Mouse (Mus musculus) liver, embryonic 15.5 days (tissue): ENCODE data around the gene Hist1h2bh. TPM values are rescaled to one million over a fixed set of nuclear protein-coding genes. Genes with fewer than 3 reads are reported as not detected.

Source experiments
- ATAC-seq: fragments of 200-750 bp; cut with Nextera tagmentation; 2 replicates; pipeline ENCODE4 v1.8.0; 2017; ENCODE audit warnings: moderate number of reproducible peaks, mild to moderate bottlenecking, moderate library complexity; ENCODE audit not compliant: insufficient read depth
- H3K27ac ChIP-seq: fragments of 300-500 bp; sonication (generic); replicated peaks from 2 replicates; pipeline ENCODE4 v1.5.1; 2015; ENCODE audit warnings: mild to moderate bottlenecking, inconsistent platforms
- H3K27me3 ChIP-seq: fragments of 300-500 bp; sonication (generic); 2 replicates; pipeline ENCODE4 v1.6.1; 2015; ENCODE audit warnings: mild to moderate bottlenecking, inconsistent platforms
- H3K36me3 ChIP-seq: fragments of 300-500 bp; sonication (generic); replicated peaks from 2 replicates; pipeline ENCODE4 v1.6.1; 2015; ENCODE audit warnings: moderate library complexity, mild to moderate bottlenecking, inconsistent platforms
- H3K4me1 ChIP-seq: fragments of 300-500 bp; sonication (generic); replicated peaks from 2 replicates; pipeline ENCODE4 v1.6.1; 2015; ENCODE audit warnings: inconsistent platforms
- H3K4me2 ChIP-seq: fragments of 300-500 bp; sonication (generic); 2 replicates; pipeline ENCODE4 v1.6.1; 2015; ENCODE audit warnings: moderate library complexity, mild to moderate bottlenecking, inconsistent platforms
- H3K4me3 ChIP-seq: fragments of 300-500 bp; sonication (generic); replicated peaks from 2 replicates; pipeline ENCODE4 v1.5.1; 2015; ENCODE audit warnings: mild to moderate bottlenecking, inconsistent platforms
- H3K9ac ChIP-seq: fragments of 300-500 bp; sonication (generic); 2 replicates; pipeline ENCODE4 v1.6.1; 2015; ENCODE audit warnings: moderate library complexity, mild to moderate bottlenecking, inconsistent platforms
- H3K9me3 ChIP-seq: fragments of 300-500 bp; sonication (generic); replicated peaks from 2 replicates; pipeline ENCODE4 v1.6.1; 2016; ENCODE audit warnings: inconsistent platforms
- WGBS: fragments of 180-500 bp; shearing (Covaris S2); methylation state at CpG from one replicate; pipeline ENCODE4 v1.1.7; 2015; ENCODE audit warnings: mixed read lengths; ENCODE audit not compliant: insufficient replicate concordance; 5-methylcytosine and 5-hydroxymethylcytosine counted together
- polyA plus RNA-seq: library from polyadenylated mRNA; unstranded; fragments of >200 nt; fragmentation: Nextera tagmentation; extraction: Ambion mirVana; gene quantifications from 2 replicates; pipeline ENCODE4 v1.2.1, GENCODE M21; 2015

Gene Hist1h2bh
- polyA plus RNA-seq, 1 experiment from 2014 or later = 1.5 TPM

DNA sequence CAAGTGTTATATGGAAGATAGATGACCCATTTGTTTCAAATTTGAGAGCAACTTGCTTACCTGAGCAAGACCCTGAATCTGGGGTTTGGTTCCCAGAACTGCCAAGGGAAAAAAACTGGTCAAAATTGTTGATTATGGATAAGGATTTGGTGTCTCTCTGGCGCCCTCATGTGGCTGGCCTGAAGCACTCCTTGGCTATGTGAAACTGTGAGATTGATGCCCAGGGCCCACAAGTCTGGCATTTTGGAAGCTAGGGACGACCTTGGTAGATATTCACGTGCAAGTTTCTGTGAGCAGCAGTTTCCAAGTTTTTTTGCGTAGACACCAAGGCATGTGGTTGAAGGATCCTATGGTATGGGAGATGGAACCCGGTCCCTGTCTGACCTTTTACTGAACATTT is 18.5 kb downstream of the Hist1h2bh start:
- H3K36me3 ChIP-seq = no peaks in the 10 kb centered on the region
- H3K27me3 ChIP-seq = no peaks in the 10 kb centered on the region
- H3K4me1 ChIP-seq = peaks cover 56% of the 10 kb centered on the region
- H3K27ac ChIP-seq = no peak overlapping the region
- 0 out of 2 replicates have a peak overlapping the region, but pooled peaks have one; percentile 5 for H3K9ac ChIP-seq
- no peaks in the 10 kb centered on the region for H3K9me3 ChIP-seq
- H3K4me2 ChIP-seq = peak overlapping the region; percentile 18; the same call in 1 of the 2 replicates
- 11% methylated on average over 5 of the region's 5 CpGs for WGBS
- ATAC-seq = 0 out of 2 replicates have a peak, but pooled peaks have one; percentile 13
- no peak overlapping the region for H3K4me3 ChIP-seq

DNA sequence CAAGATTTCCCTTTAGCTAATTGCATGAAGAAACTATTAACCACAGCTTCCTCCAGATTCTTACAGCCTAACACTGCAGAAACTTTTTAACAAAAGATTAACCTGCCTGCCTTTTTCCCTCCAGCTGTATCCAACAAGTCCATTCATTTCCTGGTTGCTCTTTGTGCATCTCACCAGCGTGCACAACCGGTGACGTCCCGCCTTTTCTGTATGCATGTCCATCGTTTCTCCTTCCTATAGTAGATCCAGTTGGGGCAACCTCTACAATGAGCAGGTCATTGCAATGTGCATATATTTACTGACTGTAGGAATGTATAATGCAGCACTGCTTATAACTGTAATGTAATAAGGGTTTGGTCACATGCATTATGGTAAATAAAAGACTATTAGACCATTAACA is 19.2 kb downstream of the Hist1h2bh start:
- 31% methylated on average over 5 of the region's 5 CpGs for WGBS
- ATAC-seq = no peak
- peaks cover 56% of the 10 kb centered on the region for H3K4me1 ChIP-seq
- no peaks in the 10 kb centered on the region for H3K9me3 ChIP-seq
- H3K27ac ChIP-seq = no peak overlapping the region
- no peak overlapping the region for H3K4me3 ChIP-seq
- H3K36me3 ChIP-seq = no peaks in the 10 kb centered on the region
- no peak overlapping the region for H3K9ac ChIP-seq
- no peaks in the 10 kb centered on the region for H3K27me3 ChIP-seq
- no peak overlapping the region for H3K4me2 ChIP-seq

DNA sequence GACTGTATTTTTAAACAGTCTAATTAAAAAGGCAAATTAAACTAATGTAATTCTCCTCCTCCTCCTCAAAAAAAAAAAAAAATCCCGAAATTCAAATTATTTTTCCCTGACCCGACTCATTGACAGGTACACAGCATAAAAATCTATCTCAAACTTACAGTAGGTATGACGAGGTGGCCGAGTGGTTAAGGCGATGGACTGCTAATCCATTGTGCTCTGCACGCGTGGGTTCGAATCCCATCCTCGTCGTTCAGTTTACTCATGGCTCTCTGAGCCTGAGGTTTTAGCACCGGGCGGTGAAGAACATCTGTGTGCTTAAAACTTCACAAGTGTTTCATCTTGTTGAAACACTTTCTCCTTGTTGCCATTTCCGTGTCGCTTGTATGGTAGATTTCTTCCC is 21.5 kb downstream of the Hist1h2bh start:
- H3K4me1 ChIP-seq = peaks cover 50% of the 10 kb centered on the region
- no peak overlapping the region for H3K27ac ChIP-seq
- no peaks in the 10 kb centered on the region for H3K27me3 ChIP-seq
- no peak overlapping the region for H3K9ac ChIP-seq
- ATAC-seq = peak; percentile 32; the same call in 1 of the 2 replicates
- H3K4me2 ChIP-seq = peak overlapping the region; percentile 50
- H3K36me3 ChIP-seq = no peaks in the 10 kb centered on the region
- peak overlapping the region; percentile 13 for H3K4me3 ChIP-seq
- H3K9me3 ChIP-seq = no peaks in the 10 kb centered on the region
- WGBS = under 1% methylated on average over 14 of the region's 14 CpGs

DNA sequence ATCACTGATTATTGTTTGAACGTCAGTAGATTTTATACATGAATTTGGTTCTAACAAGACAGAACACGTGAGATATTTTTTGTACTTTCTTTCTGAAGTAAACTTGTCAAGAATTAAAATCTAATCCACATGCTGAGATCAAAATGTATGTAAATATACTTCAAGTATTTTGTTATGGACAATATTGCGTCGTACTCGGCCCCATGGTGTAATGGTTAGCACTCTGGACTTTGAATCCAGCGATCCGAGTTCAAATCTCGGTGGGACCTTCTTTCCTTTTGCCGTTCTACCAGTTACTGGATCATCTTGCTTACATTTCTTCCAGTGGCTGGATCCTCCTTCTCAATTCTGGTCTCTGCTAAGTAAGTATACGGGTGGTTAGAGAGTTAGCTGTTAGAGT is 23.8 kb downstream of the Hist1h2bh start:
- peak overlapping the region; percentile 75 for H3K27ac ChIP-seq
- peaks cover 42% of the 10 kb centered on the region for H3K4me1 ChIP-seq
- peak overlapping the region; percentile 89 for H3K4me2 ChIP-seq
- no peaks in the 10 kb centered on the region for H3K36me3 ChIP-seq
- H3K9me3 ChIP-seq = no peaks in the 10 kb centered on the region
- no peak overlapping the region for H3K9ac ChIP-seq
- peak overlapping the region; percentile 62 for H3K4me3 ChIP-seq
- H3K27me3 ChIP-seq = no peaks in the 10 kb centered on the region
- ATAC-seq = peak; percentile 45
- under 1% methylated on average over 10 of the region's 10 CpGs for WGBS

DNA sequence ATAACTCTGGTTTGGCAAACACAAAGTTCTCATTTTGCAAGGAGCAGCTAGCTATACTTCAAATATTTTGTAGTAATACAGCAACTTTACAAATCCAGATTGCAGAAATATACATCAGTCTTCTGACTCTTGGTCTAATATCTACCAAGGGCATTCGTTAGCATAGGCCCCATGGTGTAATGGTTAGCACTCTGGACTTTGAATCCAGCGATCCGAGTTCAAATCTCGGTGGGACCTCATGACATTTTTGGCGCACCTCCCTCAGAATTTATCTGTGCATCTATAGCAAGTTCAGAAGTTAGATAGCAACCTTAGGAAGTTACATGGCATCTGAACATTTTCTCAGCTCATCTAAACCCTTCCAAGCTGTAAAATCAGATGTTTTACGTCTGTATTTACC is 24.3 kb downstream of the Hist1h2bh start:
- H3K4me3 ChIP-seq = peak overlapping the region; percentile 62
- H3K4me1 ChIP-seq = peaks cover 39% of the 10 kb centered on the region
- H3K9me3 ChIP-seq = no peaks in the 10 kb centered on the region
- ATAC-seq = peak; percentile 62
- peak overlapping the region; percentile 89 for H3K4me2 ChIP-seq
- 1% methylated on average over 6 of the region's 6 CpGs for WGBS
- no peak overlapping the region for H3K9ac ChIP-seq
- no peaks in the 10 kb centered on the region for H3K27me3 ChIP-seq
- H3K36me3 ChIP-seq = no peaks in the 10 kb centered on the region
- peak overlapping the region; percentile 75 for H3K27ac ChIP-seq

DNA sequence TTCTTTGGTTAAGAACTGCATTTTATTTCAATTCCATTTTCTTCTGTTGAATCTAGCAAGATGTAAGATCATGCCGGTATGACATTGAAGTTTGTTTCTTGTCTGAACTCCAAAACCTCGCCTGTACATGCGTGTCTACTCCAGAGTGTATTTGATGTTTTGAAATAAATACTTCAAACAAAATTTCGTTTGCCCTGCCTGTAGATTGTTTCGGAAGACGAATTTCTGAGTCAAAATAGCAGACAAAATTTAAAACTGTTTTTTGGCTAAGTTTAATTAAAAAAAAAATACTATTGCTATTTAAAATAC is 24.9 kb downstream of the Hist1h2bh start:
- Histone ChIP-seq H3K27me3 (no peaks in the 10 kb centered on the region), H3K4me1 (peaks cover 38% of the 10 kb centered on the region), H3K4me2 (peak overlapping the region; percentile 89), H3K36me3 (no peaks in the 10 kb centered on the region), H3K9ac (peak overlapping the region; percentile 49), H3K9me3 (no peaks in the 10 kb centered on the region), H3K4me3 (peak overlapping the region; percentile 62), H3K27ac (peak overlapping the region; percentile 84)
- ATAC-seq = no peak
- under 1% methylated on average over 6 of the region's 6 CpGs for WGBS

DNA sequence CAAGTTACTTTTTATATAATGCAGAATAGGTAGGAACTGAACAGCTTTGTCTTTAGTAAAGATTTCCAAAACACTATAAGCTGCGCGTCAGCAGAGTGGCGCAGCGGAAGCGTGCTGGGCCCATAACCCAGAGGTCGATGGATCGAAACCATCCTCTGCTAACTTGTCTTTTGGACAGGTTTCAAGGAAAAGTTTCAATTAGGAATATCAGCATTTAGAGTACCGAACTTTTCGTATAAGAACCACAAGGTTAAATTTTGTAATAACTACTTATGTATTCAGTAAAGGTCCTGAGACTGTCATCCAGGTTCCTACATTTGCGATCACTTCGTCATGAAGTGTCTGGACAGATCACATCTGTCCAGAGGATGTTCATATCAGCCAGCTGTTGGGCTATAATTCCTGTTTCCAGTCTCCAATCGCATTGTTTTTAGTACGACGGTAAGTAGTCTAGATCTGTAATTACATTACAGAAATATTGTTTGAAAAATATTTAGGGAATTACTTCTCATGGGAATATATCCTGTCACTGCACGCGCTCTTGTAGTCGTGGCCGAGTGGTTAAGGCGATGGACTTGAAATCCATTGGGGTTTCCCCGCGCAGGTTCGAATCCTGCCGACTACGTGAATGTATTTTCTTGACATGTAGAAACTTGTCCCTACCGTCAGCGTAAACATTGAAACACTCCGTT is 25.4 kb downstream of the Hist1h2bh start:
- WGBS = under 1% methylated on average over 27 of the region's 27 CpGs
- H3K27me3 ChIP-seq = no peaks in the 10 kb centered on the region
- H3K9me3 ChIP-seq = no peaks in the 10 kb centered on the region
- H3K27ac ChIP-seq = peak overlapping the region; percentile 84
- H3K36me3 ChIP-seq = no peaks in the 10 kb centered on the region
- H3K4me3 ChIP-seq = peak overlapping the region; percentile 62
- peaks cover 38% of the 10 kb centered on the region for H3K4me1 ChIP-seq
- H3K4me2 ChIP-seq = peak overlapping the region; percentile 89
- peak; percentile 81 for ATAC-seq
- peak overlapping the region; percentile 63 for H3K9ac ChIP-seq

DNA sequence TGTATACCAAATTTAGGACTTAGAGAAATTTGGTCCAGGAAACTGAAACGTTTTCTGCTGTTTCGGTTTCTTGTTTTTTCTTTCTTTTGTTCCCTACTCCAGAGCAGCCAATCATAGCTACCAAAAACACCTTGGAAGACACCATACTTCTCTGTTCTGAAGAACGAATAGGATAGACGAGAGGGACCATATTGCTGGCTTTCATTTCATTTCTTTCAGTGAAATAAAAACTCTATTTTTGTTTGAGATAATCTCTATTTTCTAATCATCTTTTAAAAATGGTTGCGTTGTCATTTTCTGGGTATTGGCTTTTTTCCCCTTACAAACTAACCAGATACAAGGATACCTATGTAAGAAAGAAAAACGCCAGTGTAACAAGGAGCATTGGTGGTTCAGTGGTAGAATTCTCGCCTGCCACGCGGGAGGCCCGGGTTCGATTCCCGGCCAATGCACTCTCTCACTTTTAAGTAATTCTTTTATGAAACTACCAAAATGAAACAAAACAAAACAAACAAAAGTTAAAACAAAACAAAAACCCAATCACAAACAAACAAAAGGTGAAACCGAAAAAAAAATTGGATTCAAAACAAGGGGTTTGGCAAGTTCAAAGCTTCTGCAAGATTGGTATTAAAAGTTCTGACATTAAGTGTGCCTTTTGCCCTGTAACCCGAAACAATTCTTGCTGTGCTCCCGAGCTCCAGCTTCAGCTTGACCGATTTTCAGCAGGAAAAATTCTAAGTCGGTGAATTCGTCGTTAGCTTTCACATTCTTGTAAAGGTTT is 26.2 kb downstream of the Hist1h2bh start:
- under 1% methylated on average over 19 of the region's 19 CpGs for WGBS
- Histone ChIP-seq H3K36me3 (no peaks in the 10 kb centered on the region), H3K9me3 (no peaks in the 10 kb centered on the region), H3K27ac (peak overlapping the region; percentile 84), H3K27me3 (no peaks in the 10 kb centered on the region), H3K4me3 (peak overlapping the region; percentile 62), H3K4me2 (peak overlapping the region; percentile 89), H3K9ac (peak overlapping the region; percentile 63), H3K4me1 (peaks cover 37% of the 10 kb centered on the region)
- peak; percentile 48 for ATAC-seq

DNA sequence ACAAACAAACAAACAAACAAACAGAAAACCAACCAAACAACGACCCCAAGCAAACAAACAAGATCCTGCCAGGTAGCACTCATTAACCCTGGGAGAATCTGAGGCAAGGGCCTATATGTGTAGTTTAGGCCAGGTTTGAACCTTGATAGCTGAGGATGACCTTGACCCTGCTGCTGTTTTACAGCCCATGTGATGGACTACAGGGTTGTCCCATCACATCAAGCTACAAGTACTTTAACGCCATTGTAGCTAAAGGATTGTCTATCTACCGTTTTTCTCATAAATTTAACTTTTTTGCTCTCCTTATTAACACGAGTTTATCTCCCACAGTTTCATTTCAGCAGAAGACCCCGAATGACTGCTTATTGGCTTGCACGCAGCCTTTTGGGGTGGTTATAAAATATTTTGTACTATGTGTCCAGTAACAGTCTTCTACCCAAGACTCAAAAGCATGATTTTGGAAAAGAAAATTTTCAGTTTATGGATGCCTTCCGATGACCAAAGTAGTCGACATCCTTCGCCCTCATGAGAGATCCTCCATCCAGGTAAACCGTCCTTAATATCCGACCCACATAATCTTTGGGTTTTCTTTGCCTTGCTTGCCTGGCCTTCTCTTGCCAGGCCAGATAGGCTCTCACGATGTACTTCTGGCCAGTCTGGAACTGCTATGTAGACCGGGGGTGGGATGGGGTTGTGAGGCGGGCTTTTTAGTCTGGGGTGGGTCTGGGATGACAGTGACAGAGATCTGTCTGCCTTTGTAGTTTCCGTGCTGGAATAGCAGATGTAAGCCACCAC is 27.2 kb downstream of the Hist1h2bh start:
- Histone ChIP-seq H3K9ac (peak overlapping the region; percentile 24; the same call in 1 of the 2 replicates), H3K27me3 (no peaks in the 10 kb centered on the region), H3K4me3 (peak overlapping the region; percentile 62), H3K9me3 (no peaks in the 10 kb centered on the region), H3K4me1 (peaks cover 33% of the 10 kb centered on the region), H3K27ac (no peak overlapping the region), H3K36me3 (no peaks in the 10 kb centered on the region), H3K4me2 (peak overlapping the region; percentile 89)
- no peak for ATAC-seq
- 50% methylated on average over 15 of the region's 15 CpGs for WGBS

DNA sequence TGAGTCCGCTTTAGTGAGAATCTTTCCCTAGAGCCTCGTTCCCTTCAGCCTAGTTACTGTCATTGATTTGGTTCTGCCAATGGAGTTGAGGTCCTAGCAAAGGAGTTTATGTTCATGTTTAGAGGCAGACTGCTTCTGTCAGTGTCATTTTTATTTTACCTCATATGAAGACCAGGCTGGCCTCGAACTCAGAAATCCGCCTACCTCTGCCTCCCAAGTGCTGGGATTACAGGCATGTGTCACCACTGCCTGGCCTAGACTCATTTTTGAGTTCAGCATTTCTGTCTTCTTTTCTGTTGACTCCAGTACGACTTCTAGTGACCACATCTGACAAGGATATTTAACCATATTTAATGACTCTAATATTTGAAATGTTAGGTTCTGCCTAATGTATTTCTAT is 27.9 kb downstream of the Hist1h2bh start:
- H3K4me2 ChIP-seq = no peak overlapping the region
- no peak overlapping the region for H3K4me3 ChIP-seq
- no peaks in the 10 kb centered on the region for H3K9me3 ChIP-seq
- H3K4me1 ChIP-seq = peaks cover 29% of the 10 kb centered on the region
- WGBS = 60% methylated on average over 5 of the region's 5 CpGs
- no peak for ATAC-seq
- H3K9ac ChIP-seq = no peak overlapping the region
- no peak overlapping the region for H3K27ac ChIP-seq
- H3K36me3 ChIP-seq = no peaks in the 10 kb centered on the region
- H3K27me3 ChIP-seq = no peaks in the 10 kb centered on the region

DNA sequence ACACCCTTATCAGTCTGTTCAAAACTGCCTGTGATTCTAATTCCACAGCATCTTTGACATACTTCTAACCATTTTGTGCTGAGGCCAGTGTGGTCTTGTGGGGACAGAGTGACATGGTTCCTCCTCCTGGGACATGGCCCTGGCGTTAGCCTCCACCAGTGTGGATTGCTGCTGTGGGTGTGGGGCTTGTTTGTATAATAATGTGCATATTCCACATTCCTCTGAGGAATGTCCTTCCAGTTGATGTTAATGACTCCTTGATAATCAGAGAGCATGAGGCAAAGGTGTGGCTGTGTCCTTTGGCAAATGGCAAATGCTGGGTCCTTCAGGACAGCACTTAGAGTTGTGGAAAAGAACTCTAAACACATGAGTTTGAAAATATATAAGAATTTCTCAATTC is 29.7 kb downstream of the Hist1h2bh start:
- no peak overlapping the region for H3K4me2 ChIP-seq
- H3K4me1 ChIP-seq = peaks cover 22% of the 10 kb centered on the region
- H3K4me3 ChIP-seq = no peak overlapping the region
- H3K27ac ChIP-seq = no peak overlapping the region
- H3K36me3 ChIP-seq = no peaks in the 10 kb centered on the region
- ATAC-seq = no peak
- 67% methylated on average over 1 of the region's 1 CpGs for WGBS
- H3K9me3 ChIP-seq = no peaks in the 10 kb centered on the region
- no peak overlapping the region for H3K9ac ChIP-seq
- H3K27me3 ChIP-seq = no peaks in the 10 kb centered on the region
